Mouse (Mus musculus) embryonic fibroblast, embryonic 13.5 days (primary cell): ENCODE results near the gene Sema4f. TPM values are rescaled to one million over a fixed set of nuclear protein-coding genes. Genes with fewer than 3 reads are reported as not detected.

Experiments used
- H3K27ac ChIP-seq: 2 replicates; pipeline ENCODE4 v1.5.1; 2012; ENCODE audit warnings: low read length, control low read depth, inconsistent platforms; ENCODE audit not compliant: insufficient read depth
- H3K4me1 ChIP-seq: 2 replicates; pipeline ENCODE4 v1.6.1; 2011; ENCODE audit warnings: low read length; ENCODE audit not compliant: control insufficient read depth, insufficient read depth
- H3K4me3 ChIP-seq: 2 replicates; pipeline ENCODE4 v1.5.1; 2011; ENCODE audit warnings: mild to moderate bottlenecking, control low read depth, low read length; ENCODE audit not compliant: insufficient read depth
- CTCF ChIP-seq: IDR thresholded peaks from 2 replicates; pipeline ENCODE4 v1.5.1; 2011; ENCODE audit warnings: mild to moderate bottlenecking, control low read depth, low read length, moderate library complexity, borderline replicate concordance; ENCODE audit not compliant: insufficient read depth
- POLR2A ChIP-seq: IDR thresholded peaks from 2 replicates; pipeline ENCODE4 v1.6.1; 2011; ENCODE audit warnings: low read depth, mild to moderate bottlenecking, control low read depth, low read length, moderate library complexity
- polyA plus RNA-seq: library from polyadenylated mRNA; stranded (reverse); fragments of >200 nt; gene quantifications from 2 replicates; pipeline ENCODE4 v1.2.4, GENCODE M21; 2011; ENCODE audit warnings: low read depth; ENCODE audit not compliant: missing spikeins, insufficient read length

Gene Sema4f
- polyA plus RNA-seq, 1 experiment, result 2.7 TPM

- Histone ChIP-seq H3K4me1 (no peaks in the 10 kb centered on the region), H3K4me3 (no peak overlapping the region), H3K27ac (no peak overlapping the region)
- TF ChIP-seq CTCF (no peak), POLR2A (no peak)
Observed at GRCm38 (mm10) chr6:82927617-82928016, 12.0 kb downstream of the Sema4f start.

GRCm38 (mm10) chr6:82926528-82926927 is 13.0 kb downstream of the Sema4f start:
- Histone ChIP-seq H3K27ac (no peak overlapping the region), H3K4me1 (no peaks in the 10 kb centered on the region), H3K4me3 (no peak overlapping the region)
- no peak for TF ChIP-seq POLR2A
- no peak for TF ChIP-seq CTCF

GRCm38 (mm10) chr6:82926106-82926505 is 13.5 kb downstream of the Sema4f start:
- Histone ChIP-seq H3K27ac (no peak overlapping the region), H3K4me1 (no peaks in the 10 kb centered on the region), H3K4me3 (no peak overlapping the region)
- TF ChIP-seq CTCF (no peak), POLR2A (no peak)

- H3K4me1 ChIP-seq, result no peaks in the 10 kb centered on the region
- H3K27ac ChIP-seq, result no peak overlapping the region
- no peak overlapping the region for H3K4me3 ChIP-seq
- TF ChIP-seq CTCF, result peak; percentile 36; the same call in 1 of the 2 replicates
- TF ChIP-seq POLR2A, result no peak
Observed at GRCm38 (mm10) chr6:82925005-82925404, 14.6 kb downstream of the Sema4f start.

- H3K4me3 ChIP-seq, result no peak overlapping the region
- no peaks in the 10 kb centered on the region for H3K4me1 ChIP-seq
- no peak overlapping the region for H3K27ac ChIP-seq
- TF ChIP-seq POLR2A (no peak), CTCF (no peak)
Observed at GRCm38 (mm10) chr6:82921426-82922224, 17.9 kb downstream of the Sema4f start.

GRCm38 (mm10) chr6:82919520-82919919 is 20.0 kb downstream of the Sema4f start:
- H3K4me1 ChIP-seq, result no peaks in the 10 kb centered on the region

GRCm38 (mm10) chr6:82918371-82918770 is 21.2 kb downstream of the Sema4f start:
- TF ChIP-seq CTCF (no peak), POLR2A (no peak)
- Histone ChIP-seq H3K4me1 (no peaks in the 10 kb centered on the region), H3K4me3 (no peak overlapping the region), H3K27ac (no peak overlapping the region)

More at GRCm38 (mm10) chr6:82919520-82919919, 20.0 kb downstream of the Sema4f start:
- no peak overlapping the region for H3K27ac ChIP-seq
- TF ChIP-seq POLR2A, result no peak
- no peak for TF ChIP-seq CTCF
- H3K4me3 ChIP-seq, result no peak overlapping the region

GRCm38 (mm10) chr6:82917778-82918129 is 21.8 kb downstream of the Sema4f start:
- H3K4me3 ChIP-seq, result no peak overlapping the region
- H3K27ac ChIP-seq, result no peak overlapping the region
- TF ChIP-seq POLR2A (no peak), CTCF (peak; percentile 62)
- H3K4me1 ChIP-seq, result no peaks in the 10 kb centered on the region

GRCm38 (mm10) chr6:82917076-82917777 is 22.3 kb downstream of the Sema4f start:
- H3K4me3 ChIP-seq, result no peak overlapping the region
- no peak for TF ChIP-seq POLR2A
- TF ChIP-seq CTCF, result no peak
- no peak overlapping the region for H3K27ac ChIP-seq
- H3K4me1 ChIP-seq, result no peaks in the 10 kb centered on the region

GRCm38 (mm10) chr6:82916459-82916858 is 23.1 kb downstream of the Sema4f start:
- Histone ChIP-seq H3K4me1 (no peaks in the 10 kb centered on the region), H3K4me3 (no peak overlapping the region), H3K27ac (no peak overlapping the region)
- TF ChIP-seq POLR2A, result no peak
- no peak for TF ChIP-seq CTCF
